Mouse (Mus musculus): Measurements from ENCODE around the gene Crybb1.

DNA sequence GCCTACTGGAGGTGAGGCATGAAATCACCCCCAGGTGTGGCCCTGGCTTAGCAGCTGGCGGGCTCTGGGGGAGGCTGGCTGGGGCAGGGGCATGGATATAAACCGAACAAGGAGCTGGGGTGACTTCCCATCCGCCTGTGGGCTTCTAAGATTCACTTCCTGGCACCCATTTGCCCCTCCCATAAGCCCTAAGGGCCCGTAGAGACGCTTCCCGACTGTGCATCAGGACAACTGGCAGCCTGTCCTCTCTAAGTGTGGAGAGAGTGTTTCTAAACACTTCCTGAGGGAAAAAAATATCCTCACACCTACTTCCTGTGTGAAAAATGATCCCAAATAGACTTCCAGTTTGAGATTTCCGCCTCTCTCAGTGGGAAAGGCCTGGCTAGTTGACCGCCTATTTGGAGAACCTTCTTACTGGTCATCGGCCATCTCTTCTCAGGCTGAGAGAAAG is 39.8 kb upstream of the Crybb1 start:
- TF ChIP-seq CTCF (IDR thresholded peaks at IDR 0.05; ENCODE audit: control insufficient read depth, insufficient read depth, insufficient read length) = no peak
- TF ChIP-seq MAX (IDR thresholded peaks at IDR 0.05) = no peak
- TF ChIP-seq MYOD1 (IDR thresholded peaks at IDR 0.05; ENCODE audit: control insufficient read depth, insufficient read length, low read depth) = no peak
- TF ChIP-seq USF1 (IDR thresholded peaks at IDR 0.05; ENCODE audit: low read depth) = no peak
- no peak for TF ChIP-seq FOSL1 (IDR thresholded peaks at IDR 0.05; ENCODE audit: insufficient read depth, low read length, poor library complexity, severe bottlenecking)
- TF ChIP-seq CEBPB (IDR thresholded peaks at IDR 0.05; ENCODE audit: low read depth) = no peak

Data from C2C12 (cell line).